Mouse (Mus musculus) spleen, adult 2 months (tissue): ENCODE data around the gene Eef1a2.

Experiments used
- CTCF ChIP-seq: fragments of 200-500 bp; IDR thresholded peaks from 2 replicates; pipeline ENCODE4 v1.5.1; 2011; ENCODE audit warnings: mild to moderate bottlenecking, inconsistent platforms; ENCODE audit not compliant: insufficient read depth, insufficient read length, insufficient replicate concordance; ENCODE audit errors: extremely low read depth
- POLR2A ChIP-seq: fragments of 200-500 bp; IDR thresholded peaks from 2 replicates; pipeline ENCODE4 v1.6.1; 2011; ENCODE audit warnings: low read depth, low read length, inconsistent platforms

GRCm38 (mm10) chr2:181156248-181157121 is at the start of gene Eef1a2:
- TF ChIP-seq CTCF (no peak), POLR2A (no peak)
